Mouse (Mus musculus) adrenal gland (tissue): Measurements from ENCODE around the gene Nxpe5.

Source experiments
- intact Hi-C: fragments of 180-260 bp; cut with DNase I; formaldehyde crosslinking; loops from one replicate; pipeline ENCODE4 v1.15.1; 2025

Nxpe5 gene

GRCm38 (mm10) chr5:138272409-138272923, 46.8 kb downstream of the Nxpe5 start, which contains the start of gene Gal3st4:
TSS of gene Gal3st4 (minus strand) at chr5:138272840.
- intact Hi-C loops = no loop called here

DNA sequence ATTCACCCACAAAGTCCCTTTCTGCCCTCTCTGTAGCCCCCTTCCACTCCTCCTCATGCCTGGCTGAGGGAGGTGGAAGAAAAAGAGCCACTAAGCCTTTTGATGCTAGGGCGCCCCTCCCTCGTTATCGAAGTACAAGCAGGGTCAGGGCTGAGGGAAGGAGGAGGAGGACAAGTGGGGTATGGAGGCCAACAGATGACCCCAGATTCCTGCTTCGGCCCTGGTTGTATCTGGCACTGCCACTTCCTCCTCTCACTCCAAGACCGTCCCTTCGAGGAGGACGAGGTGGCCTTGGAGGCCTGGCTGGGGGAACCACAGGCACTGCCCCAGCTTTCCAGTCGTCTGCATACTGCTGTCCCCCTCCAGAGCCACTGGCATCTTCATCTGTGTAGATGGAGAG, 48.5 kb downstream of the Nxpe5 start:
- intact Hi-C loops = no loop called here

GRCm38 (mm10) chr5:138275216-138276050, 49.7 kb downstream of the Nxpe5 start:
- intact Hi-C loops = no loop called here

DNA sequence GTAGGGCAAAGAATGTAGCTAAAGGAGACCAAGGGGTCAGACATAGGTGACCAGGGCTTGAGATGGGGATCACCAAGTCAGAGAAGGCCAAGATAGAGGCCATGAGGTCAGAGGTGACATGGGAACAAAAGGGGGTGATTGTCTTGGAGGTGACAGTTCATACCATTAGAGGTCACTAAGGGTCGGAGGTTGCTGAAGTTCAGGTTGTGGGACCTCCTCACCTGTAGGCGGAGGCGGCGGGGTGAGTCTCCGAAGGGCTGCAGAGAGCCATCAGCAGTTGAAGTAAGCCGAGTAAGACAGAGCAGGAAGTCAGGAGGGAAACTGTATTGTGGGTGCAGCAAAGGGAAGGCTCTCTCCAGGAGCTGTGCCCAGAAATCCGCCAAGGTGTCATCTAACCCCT, 52.3 kb downstream of the Nxpe5 start:
- intact Hi-C loops = no loop called here

GRCm38 (mm10) chr5:138279585-138280424, 54.1 kb downstream of the Nxpe5 start, which contains the start of the genes Gm43720, Gpc2 and Stag3:
TSS of gene Gm43720 (minus strand) at chr5:138279958.
TSS of gene Gpc2 (minus strand) at chr5:138280005.
TSS of gene Stag3 (plus strand) at chr5:138280240.
- intact Hi-C loops = no loop called here

- intact Hi-C loops = no loop called here
These were observed 54.7 kb downstream of the Nxpe5 start for GRCm38 (mm10) chr5:138280425-138280768.

DNA sequence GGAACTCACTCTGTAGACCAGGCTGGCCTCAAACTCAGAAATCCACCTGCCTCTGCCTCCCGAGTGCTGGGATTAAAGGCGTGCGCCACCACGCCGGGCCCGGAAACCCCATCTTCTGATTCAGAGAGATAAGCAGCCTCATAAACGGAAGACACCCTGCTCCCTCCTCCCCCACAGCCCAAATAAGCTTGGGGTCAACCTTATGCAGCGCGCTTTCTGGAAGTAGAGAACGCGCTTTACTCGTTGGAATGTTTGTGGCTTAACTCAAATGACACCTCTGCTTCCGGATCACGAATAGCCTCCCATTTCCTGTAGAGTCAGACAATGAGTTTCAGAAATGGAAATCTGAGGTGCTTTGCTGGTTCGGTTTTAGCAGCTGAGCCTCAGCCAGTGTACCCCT, 55.1 kb downstream of the Nxpe5 start:
- intact Hi-C loops = no loop called here

GRCm38 (mm10) chr5:138281798-138282197, 56.1 kb downstream of the Nxpe5 start:
- intact Hi-C loops = no loop called here

DNA sequence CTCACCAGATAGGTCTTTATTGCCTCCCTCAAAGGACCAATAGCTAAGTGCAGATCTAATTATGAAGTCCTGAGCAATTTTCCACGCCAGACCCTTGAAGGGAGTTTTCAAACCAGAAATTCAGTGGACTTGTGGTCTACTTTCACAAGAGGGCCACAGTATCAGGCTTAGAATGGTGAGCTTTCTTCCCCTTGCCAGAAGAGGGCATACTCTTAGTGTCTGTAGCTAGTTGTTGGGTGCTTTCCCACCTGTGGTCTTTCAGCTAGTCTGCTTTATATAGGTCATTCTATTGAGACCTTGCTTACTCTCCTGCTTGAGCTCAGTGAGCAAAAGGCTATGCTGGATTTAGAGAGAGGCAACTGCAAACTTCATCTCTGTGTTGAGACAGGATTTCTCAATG, 57.8 kb downstream of the Nxpe5 start:
- intact Hi-C loops = no loop called here

DNA sequence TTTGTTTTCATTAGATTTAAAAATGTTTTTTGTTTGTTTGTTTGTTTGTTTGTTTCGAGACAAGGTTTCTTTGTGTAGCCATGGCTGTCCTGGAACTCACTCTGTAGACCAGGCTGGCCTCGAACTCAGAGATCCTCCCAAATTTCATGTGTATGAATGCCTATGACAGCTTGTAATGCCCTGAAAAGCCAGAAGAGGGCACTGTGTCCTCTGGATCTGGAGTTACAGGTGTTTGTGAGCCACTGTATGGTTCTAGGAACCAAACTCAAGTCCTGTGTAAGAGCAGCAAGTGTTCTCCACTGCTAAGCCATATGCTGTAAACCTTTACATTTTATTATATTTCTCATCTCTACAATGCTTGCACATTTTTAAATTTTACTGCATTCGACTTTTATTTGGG, 62.2 kb downstream of the Nxpe5 start:
- intact Hi-C loops = no loop called here

- intact Hi-C loops = no loop called here
These were observed 65.9 kb downstream of the Nxpe5 start for GRCm38 (mm10) chr5:138291638-138292037.

- intact Hi-C loops = no loop called here
These were observed 68.5 kb downstream of the Nxpe5 start for GRCm38 (mm10) chr5:138294158-138294557.

- intact Hi-C loops = no loop called here
These were observed 73.9 kb downstream of the Nxpe5 start for GRCm38 (mm10) chr5:138299613-138300012.
